Mouse (Mus musculus) cerebellum, adult 2 months (tissue): ENCODE results near the gene Sfrp5. TPM values are rescaled to one million over a fixed set of nuclear protein-coding genes. Genes with fewer than 3 reads are reported as not detected.

Experiments
- DNase-seq, 2 experiments: peaks; one replicate each; pipeline ENCODE4 v3.0.0; 2021
- H3K27ac ChIP-seq: fragments of 200-500 bp; 2 replicates; pipeline ENCODE4 v1.5.1; 2012; ENCODE audit warnings: low read length, control low read depth, inconsistent platforms; ENCODE audit not compliant: insufficient read depth
- H3K27me3 ChIP-seq: fragments of 200-500 bp; 2 replicates; pipeline ENCODE4 v1.6.1; 2012; ENCODE audit warnings: inconsistent platforms, mild to moderate bottlenecking, low read length, moderate library complexity; ENCODE audit not compliant: control insufficient read depth, insufficient read depth
- H3K4me1 ChIP-seq: fragments of 200-500 bp; 2 replicates; pipeline ENCODE4 v1.6.1; 2011; ENCODE audit warnings: low read length; ENCODE audit not compliant: control insufficient read depth, insufficient read depth
- H3K4me3 ChIP-seq: fragments of 200-500 bp; replicated peaks from 2 replicates; pipeline ENCODE3; 2011; ENCODE audit warnings: mild to moderate bottlenecking, low read depth, low read length, control low read depth; ENCODE audit not compliant: insufficient read depth
- CTCF ChIP-seq: fragments of 200-500 bp; IDR thresholded peaks from 2 replicates; pipeline ENCODE4 v1.5.1; 2011; ENCODE audit warnings: low read depth, mild to moderate bottlenecking, control low read depth, low read length, moderate library complexity, borderline replicate concordance; ENCODE audit not compliant: insufficient read depth
- POLR2A ChIP-seq: fragments of 200-500 bp; IDR thresholded peaks from 2 replicates; pipeline ENCODE4 v1.6.1; 2011; ENCODE audit warnings: low read length, control low read depth, borderline replicate concordance; ENCODE audit not compliant: insufficient read depth
- whole genome bisulfite sequencing: fragments of 180-500 bp; shearing (Covaris S2); methylation state at CpG from one replicate; pipeline ENCODE4 v1.1.7; 2018; 5-methylcytosine and 5-hydroxymethylcytosine counted together
- polyA plus RNA-seq: library from polyadenylated mRNA; depleted of rRNA; stranded (reverse); fragments of >200 nt; gene quantifications from 2 replicates; pipeline ENCODE4 v1.2.3, GENCODE M21; 2012; rRNA removed

The Sfrp5 gene
- 12.7 and 15.3 TPM in 2 replicates for polyA plus RNA-seq

DNA sequence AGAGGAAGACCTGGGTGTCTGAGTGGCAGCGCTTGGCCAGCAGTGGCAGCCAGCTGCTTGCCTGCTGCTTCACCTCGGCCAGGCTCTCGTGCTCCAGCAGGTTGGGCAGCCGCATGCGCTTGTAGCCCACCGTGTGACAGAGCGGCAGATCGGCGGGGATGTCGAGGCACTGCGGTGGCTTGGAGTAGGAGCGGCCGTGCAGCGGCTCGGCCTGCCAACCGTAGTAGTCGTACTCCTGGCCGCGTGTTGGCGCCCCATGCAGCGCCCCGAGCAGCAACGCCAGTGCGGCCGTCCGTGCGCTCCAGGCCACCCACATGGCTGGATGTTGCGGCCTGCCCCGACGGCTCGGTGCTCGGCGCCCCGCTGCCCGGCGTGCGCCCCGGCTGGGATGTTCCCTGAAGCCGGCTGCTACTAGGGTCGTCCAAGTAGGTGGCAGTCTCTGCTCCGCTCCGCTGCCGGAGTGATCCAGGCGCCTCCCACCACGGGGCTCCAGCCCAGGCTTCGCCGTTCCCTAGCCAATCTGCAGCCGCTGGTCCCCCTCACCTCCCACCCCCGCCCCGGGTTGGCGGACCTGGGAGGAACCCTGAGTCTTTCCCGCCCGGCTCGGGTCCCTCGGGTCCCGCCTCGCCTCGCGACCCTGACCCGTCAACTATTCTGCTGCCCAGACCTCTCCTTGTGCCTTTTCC lies at the start of gene Sfrp5:
TSS of gene Sfrp5 (minus strand) at position 557 of the 686 bp plus-strand sequence.
- 3% methylated on average over 60 of the region's 60 CpGs for WGBS

DNA sequence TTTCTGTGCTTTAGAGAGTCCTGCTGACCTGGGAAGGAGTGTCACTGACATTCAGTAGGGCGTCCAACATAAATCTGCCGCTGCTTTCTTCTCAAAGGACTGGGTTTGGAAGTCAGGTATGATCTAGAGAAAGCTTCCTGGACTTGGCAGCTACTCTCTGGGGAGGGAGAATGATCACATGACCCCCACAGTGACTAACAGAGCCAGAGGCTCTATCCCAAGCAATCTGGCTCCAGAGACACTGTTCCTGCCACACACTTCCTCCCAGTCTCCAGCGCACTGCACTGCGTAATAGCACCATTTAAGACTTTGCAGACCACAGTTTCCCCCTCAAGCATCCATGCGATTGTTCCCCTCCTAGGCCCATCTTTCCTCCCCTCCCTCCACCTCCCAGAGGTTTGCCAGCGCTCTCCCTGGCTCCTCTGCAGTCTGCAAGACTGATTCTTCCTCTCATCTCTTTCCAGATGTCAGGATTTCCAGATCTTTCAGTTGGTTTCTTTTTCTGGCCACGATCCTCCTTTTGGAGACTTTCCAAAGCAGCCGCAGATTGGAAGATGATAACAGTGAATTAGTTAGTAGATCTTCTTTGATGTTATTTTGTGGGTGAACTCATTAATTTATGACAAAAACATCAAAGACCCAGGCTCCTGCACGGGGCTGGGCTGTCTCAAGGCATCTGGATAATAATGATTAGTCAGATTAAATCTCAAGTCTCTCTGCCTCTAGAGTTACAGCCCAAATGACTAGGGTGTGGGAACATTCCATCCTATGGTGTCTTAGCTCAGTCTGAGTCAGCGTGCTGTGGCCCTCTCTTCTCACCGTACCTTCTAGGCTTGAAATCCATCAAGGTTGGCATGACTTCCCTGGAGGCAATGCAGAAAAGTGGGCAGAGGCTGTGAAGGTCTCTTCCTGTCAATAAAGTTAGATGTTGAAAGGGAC lies 48.2 kb upstream of the Sfrp5 start:
- Histone ChIP-seq H3K27me3 (no peaks in the 10 kb centered on the region), H3K4me3 (no peak overlapping the region), H3K4me1 (peaks cover 3% of the 10 kb centered on the region; the same call in 1 of the 2 replicates), H3K27ac (no peak overlapping the region)
- DNase-seq: no peak
- no peak for TF ChIP-seq CTCF
- no peak for TF ChIP-seq POLR2A
- 65% methylated on average over 11 of the region's 11 CpGs for WGBS

More for the DNA sequence above, at the start of gene Sfrp5:
- Histone ChIP-seq H3K27ac (no peak within 1 kb of the TSS), H3K27me3 (no peaks in the 10 kb centered on the region), H3K4me3 (no peak within 1 kb of the TSS), H3K4me1 (peaks cover 23% of the 10 kb centered on the region)
- peak in 1 of 2 experiments; percentile 30 for DNase-seq
- TF ChIP-seq CTCF (no peak), POLR2A (no peak)

DNA sequence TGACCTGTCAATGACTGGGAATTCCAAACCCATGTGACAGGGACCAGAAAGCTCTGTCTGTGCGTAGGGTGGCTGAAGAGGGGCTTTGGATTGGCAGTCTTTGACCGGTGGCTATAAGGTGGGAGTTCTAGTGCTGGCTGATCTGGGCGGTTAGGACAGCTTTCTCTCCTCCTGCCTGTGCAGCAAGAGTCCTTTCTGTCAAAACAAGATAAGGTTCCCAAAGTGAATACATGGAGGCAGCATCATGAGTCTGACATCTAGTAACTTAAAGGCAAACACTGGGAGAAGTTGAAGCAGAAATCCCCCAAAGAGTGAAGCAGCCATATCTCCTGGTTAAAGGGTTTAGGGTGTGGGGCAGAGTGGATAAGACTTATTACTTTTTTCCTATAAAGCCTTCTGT lies 45.5 kb upstream of the Sfrp5 start, which contains the start of gene Golga7b:
TSS of gene Golga7b (plus strand) at position 56 of the 400 bp plus-strand sequence.
- WGBS: 88% methylated on average over 3 of the region's 3 CpGs
- Histone ChIP-seq H3K4me3 (no peak within 1 kb of the TSS), H3K27me3 (no peaks in the 10 kb centered on the region), H3K4me1 (no peaks in the 10 kb centered on the region), H3K27ac (no peak within 1 kb of the TSS)
- DNase-seq: no peak
- TF ChIP-seq POLR2A (no peak), CTCF (no peak)

DNA sequence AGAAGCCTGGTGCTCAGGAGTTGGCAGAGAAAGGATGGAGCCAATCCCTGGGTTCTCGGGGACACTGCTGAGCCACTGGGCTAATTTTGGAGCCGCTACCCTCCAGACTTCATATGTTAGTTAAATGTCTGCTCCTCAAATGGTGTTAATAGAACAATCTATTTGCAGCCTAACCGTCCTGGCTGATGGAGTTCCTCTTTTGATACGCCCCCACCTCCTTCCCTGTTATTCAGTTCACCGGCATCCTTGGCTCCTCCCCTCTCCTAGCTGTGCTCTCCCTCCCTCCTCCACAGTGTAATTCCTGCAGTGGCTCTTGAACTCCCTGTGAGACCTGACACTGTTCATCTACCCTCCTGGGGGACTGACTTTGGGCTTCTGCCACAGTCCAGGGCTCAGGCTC lies 44.6 kb upstream of the Sfrp5 start:
- no peak for DNase-seq
- TF ChIP-seq CTCF: no peak
- no peak for TF ChIP-seq POLR2A
- no peak overlapping the region for H3K27ac ChIP-seq
- 31% methylated on average over 5 of the region's 5 CpGs for WGBS
- no peaks in the 10 kb centered on the region for H3K4me1 ChIP-seq
- H3K27me3 ChIP-seq: no peaks in the 10 kb centered on the region
- no peak overlapping the region for H3K4me3 ChIP-seq

DNA sequence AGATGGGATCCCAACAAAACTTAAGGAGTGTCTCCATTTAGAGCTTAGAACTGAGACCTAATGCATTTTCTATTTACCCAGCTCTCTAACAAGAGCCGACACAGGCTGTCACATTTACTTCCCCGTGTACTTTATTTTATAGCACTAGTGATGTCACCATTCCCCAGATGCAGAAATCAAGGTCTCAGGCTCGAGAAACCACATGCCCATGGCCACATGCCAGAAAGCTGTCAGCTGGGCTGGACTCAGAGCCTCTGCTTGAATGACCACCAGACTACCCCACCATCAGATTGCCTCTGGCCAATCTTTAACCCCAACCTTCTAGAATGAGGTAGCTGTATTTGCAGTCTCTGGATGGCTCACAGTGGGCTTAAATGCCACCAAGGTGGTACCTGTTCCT lies 41.3 kb upstream of the Sfrp5 start:
- Histone ChIP-seq H3K4me1 (peaks cover 6% of the 10 kb centered on the region; the same call in 1 of the 2 replicates), H3K27ac (no peak overlapping the region), H3K4me3 (no peak overlapping the region), H3K27me3 (no peaks in the 10 kb centered on the region)
- WGBS: 81% methylated on average over 3 of the region's 3 CpGs
- DNase-seq: no peak
- TF ChIP-seq POLR2A: no peak
- TF ChIP-seq CTCF: no peak

DNA sequence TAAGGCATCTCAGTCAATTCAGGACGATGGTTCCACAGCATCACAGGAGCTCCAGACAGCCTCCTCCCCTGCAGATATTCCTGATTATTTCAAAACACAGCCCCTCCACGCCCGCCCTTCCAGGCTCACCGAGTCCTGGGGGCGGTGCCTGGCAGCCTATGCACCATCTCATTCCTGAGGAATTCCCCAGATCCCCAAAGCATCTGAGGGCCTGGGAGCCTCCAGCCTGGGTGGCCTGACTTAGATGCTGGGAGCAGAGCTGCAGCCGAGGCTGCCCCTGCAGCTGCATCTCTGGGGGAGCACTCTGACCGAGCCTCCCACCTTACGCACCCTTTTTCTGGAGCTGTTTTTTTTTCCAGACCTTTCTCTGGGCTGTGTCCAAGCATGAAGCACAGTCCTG lies 38.8 kb upstream of the Sfrp5 start:
- Histone ChIP-seq H3K27me3 (no peaks in the 10 kb centered on the region), H3K4me3 (no peak overlapping the region), H3K4me1 (peaks cover 15% of the 10 kb centered on the region), H3K27ac (no peak overlapping the region)
- WGBS: 74% methylated on average over 8 of the region's 8 CpGs
- no peak for DNase-seq
- TF ChIP-seq CTCF (no peak), POLR2A (no peak)

DNA sequence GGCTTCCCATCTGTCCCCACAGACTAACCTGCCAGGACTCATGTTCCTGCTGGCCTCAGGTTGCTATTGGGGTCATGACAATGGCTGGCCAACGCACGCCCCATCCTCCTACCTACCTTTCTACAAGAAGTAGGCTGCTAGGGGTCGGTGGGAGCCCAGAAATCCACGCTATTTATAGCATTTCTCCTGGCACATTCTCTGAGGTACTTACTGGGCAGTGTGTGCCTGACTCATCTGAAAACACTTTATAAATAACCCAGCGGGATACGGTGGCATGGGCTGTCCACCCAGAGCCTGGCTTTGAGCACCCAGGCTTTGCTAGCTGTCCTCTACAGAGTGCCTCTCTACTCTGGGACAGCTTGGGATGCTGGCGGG lies 36.3 kb upstream of the Sfrp5 start:
- TF ChIP-seq CTCF: no peak
- no peak for TF ChIP-seq POLR2A
- Histone ChIP-seq H3K27ac (no peak overlapping the region), H3K27me3 (no peaks in the 10 kb centered on the region), H3K4me3 (no peak overlapping the region), H3K4me1 (peaks cover 15% of the 10 kb centered on the region)
- WGBS: 17% methylated on average over 7 of the region's 7 CpGs
- DNase-seq: peak; percentile 49 to 55
